Mouse (Mus musculus) adrenal gland, adult 10 weeks (tissue): ENCODE results near the gene Olfr331. TPM values are rescaled to one million over a fixed set of nuclear protein-coding genes. Genes with fewer than 3 reads are reported as not detected.

Experiments
- polyA plus RNA-seq: library from polyadenylated mRNA; stranded (reverse); fragments of 350-450 nt; fragmentation: Illumina TruSeq; extraction: RNeasy Lipid Tissue Mini Kit (QIAGEN cat#74804); gene quantifications from one replicate; pipeline ENCODE4 v1.2.3, GENCODE M21; 2014; ENCODE audit warnings: low read depth, low replicate concordance

Gene Olfr331
- not detected for polyA plus RNA-seq

GRCm38 (mm10) chr11:58502472-58502871 is at the start of gene Olfr331:
TSS of gene Olfr331 (minus strand) at chr11:58502572.

GRCm38 (mm10) chr11:58546322-58546721 is 44.0 kb upstream of the Olfr331 start, which contains the start of gene Olfr329-ps:
TSS of gene Olfr329-ps (minus strand) at chr11:58546422.

GRCm38 (mm10) chr11:58534736-58535135 is 32.4 kb upstream of the Olfr331 start, which contains the start of gene Olfr330:
TSS of gene Olfr330 (minus strand) at chr11:58534836.

GRCm38 (mm10) chr11:58492455-58492854 is 9.9 kb downstream of the Olfr331 start, which contains the start of gene Olfr332:
TSS of gene Olfr332 (minus strand) at chr11:58492555.

GRCm38 (mm10) chr11:58462170-58462569 is 40.2 kb downstream of the Olfr331 start, which contains the start of gene Olfr30:
TSS of gene Olfr30 (minus strand) at chr11:58462270.

GRCm38 (mm10) chr11:58452759-58453158 is 49.6 kb downstream of the Olfr331 start, which contains the start of gene Lypd9:
TSS of gene Lypd9 (minus strand) at chr11:58452923.

Other genes starting within 250 kb of the Olfr331 start
- not detected for gene 4930438A08Rik, start 227.8 kb downstream of the Olfr331 start, polyA plus RNA-seq
- gene Zfp692, start 195.5 kb downstream of the Olfr331 start, polyA plus RNA-seq = 0.82 TPM
- gene Zfp672, start 172.2 kb downstream of the Olfr331 start, polyA plus RNA-seq = 70.4 TPM
- 0.87 TPM for gene Sh3bp5l, start 171.8 kb downstream of the Olfr331 start, polyA plus RNA-seq
- not detected for gene Lypd8, start 123.5 kb downstream of the Olfr331 start, polyA plus RNA-seq
- gene 1810065E05Rik, start 81.5 kb downstream of the Olfr331 start, polyA plus RNA-seq = not detected
- not detected for gene Gm12253, start 70.0 kb downstream of the Olfr331 start, polyA plus RNA-seq
- gene Lypd9, start 49.6 kb downstream of the Olfr331 start, polyA plus RNA-seq = not detected
- not detected for gene Olfr30, start 40.3 kb downstream of the Olfr331 start, polyA plus RNA-seq
- gene Olfr332, start 10.0 kb downstream of the Olfr331 start, polyA plus RNA-seq = not detected
- 1.5 TPM for gene Olfr330, start 32.3 kb upstream of the Olfr331 start, polyA plus RNA-seq
- 3.0 TPM for gene Olfr329-ps, start 43.9 kb upstream of the Olfr331 start, polyA plus RNA-seq
- gene Olfr328, start 53.1 kb upstream of the Olfr331 start, polyA plus RNA-seq = not detected
- gene Olfr224, start 68.0 kb upstream of the Olfr331 start, polyA plus RNA-seq = not detected
- gene Olfr325, start 75.2 kb upstream of the Olfr331 start, polyA plus RNA-seq = not detected
- gene Olfr324, start 92.5 kb upstream of the Olfr331 start, polyA plus RNA-seq = not detected
- not detected for gene 2210407C18Rik, start 113.5 kb upstream of the Olfr331 start, polyA plus RNA-seq
- gene Olfr323, start 127.9 kb upstream of the Olfr331 start, polyA plus RNA-seq = not detected
- gene Trim58, start 137.9 kb upstream of the Olfr331 start, polyA plus RNA-seq = not detected
- not detected for gene Olfr322, start 156.2 kb upstream of the Olfr331 start, polyA plus RNA-seq
- gene Olfr320, start 178.5 kb upstream of the Olfr331 start, polyA plus RNA-seq = not detected
- gene Olfr319, start 196.6 kb upstream of the Olfr331 start, polyA plus RNA-seq = not detected
- gene Olfr318, start 221.4 kb upstream of the Olfr331 start, polyA plus RNA-seq = not detected
- gene Olfr317, start 236.6 kb upstream of the Olfr331 start, polyA plus RNA-seq = not detected